Mouse (Mus musculus): ENCODE measurements at regions not wholly inside any gene's neighbourhood (a gene's known extent, or its start where the extent isn't known, plus 50 kb on each side); places are given as distances from the start of the nearest gene placed in this dataset.
A peak's percentile ranks its signal among the peaks of the same experiment; 100 is the strongest.
"Not testable (repeated sequence)": the region's sequence is repeated elsewhere in the genome, so short reads cannot be mapped to it uniquely, and the experiment has no call there.

- DNase-seq (ENCODE audit: low spot score in 2 of 2) = peak in 1 of 2 experiments; percentile 63
These were observed 104.7 kb upstream of the Atg7 start for GRCm38 (mm10) chr6:114538185-114538584.

- DNase-seq (ENCODE audit: low spot score in 2 of 2) = peak in 1 of 2 experiments; percentile 57
These were observed 92.7 kb upstream of the Atg7 start for GRCm38 (mm10) chr6:114550096-114550669.

GRCm38 (mm10) chr6:114553072-114553471, 89.8 kb upstream of the Atg7 start:
- not testable (repeated sequence) for DNase-seq (ENCODE audit: low spot score in 2 of 2)

GRCm38 (mm10) chr6:114555186-114555585, 87.7 kb upstream of the Atg7 start:
- DNase-seq (ENCODE audit: low spot score in 2 of 2) = peak in 1 of 2 experiments; percentile 55

GRCm38 (mm10) chr6:114577319-114577718, 65.6 kb upstream of the Atg7 start:
- peak; percentile 52 to 81 for DNase-seq (ENCODE audit: low spot score in 2 of 2)
